Mouse (Mus musculus) ES-E14 (cell line): ENCODE measurements around the gene Megf11.

Source experiments
- CHD2 ChIP-seq: IDR thresholded peaks from 2 replicates; pipeline ENCODE4 v1.6.1; 2014; ENCODE audit warnings: mild to moderate bottlenecking, low read depth, low read length, inconsistent platforms
- HCFC1 ChIP-seq: IDR thresholded peaks from 2 replicates; pipeline ENCODE4 v1.6.1; 2012; ENCODE audit warnings: low read length, inconsistent platforms, borderline replicate concordance; ENCODE audit not compliant: insufficient read depth
- ZC3H11A ChIP-seq: IDR thresholded peaks from 2 replicates; pipeline ENCODE4 v1.6.1; 2012; ENCODE audit warnings: low read depth, mild to moderate bottlenecking, inconsistent platforms, low read length, borderline replicate concordance
- ZNF384 ChIP-seq: IDR thresholded peaks from 2 replicates; pipeline ENCODE4 v1.6.1; 2012; ENCODE audit warnings: low read depth, low read length, inconsistent platforms

DNA sequence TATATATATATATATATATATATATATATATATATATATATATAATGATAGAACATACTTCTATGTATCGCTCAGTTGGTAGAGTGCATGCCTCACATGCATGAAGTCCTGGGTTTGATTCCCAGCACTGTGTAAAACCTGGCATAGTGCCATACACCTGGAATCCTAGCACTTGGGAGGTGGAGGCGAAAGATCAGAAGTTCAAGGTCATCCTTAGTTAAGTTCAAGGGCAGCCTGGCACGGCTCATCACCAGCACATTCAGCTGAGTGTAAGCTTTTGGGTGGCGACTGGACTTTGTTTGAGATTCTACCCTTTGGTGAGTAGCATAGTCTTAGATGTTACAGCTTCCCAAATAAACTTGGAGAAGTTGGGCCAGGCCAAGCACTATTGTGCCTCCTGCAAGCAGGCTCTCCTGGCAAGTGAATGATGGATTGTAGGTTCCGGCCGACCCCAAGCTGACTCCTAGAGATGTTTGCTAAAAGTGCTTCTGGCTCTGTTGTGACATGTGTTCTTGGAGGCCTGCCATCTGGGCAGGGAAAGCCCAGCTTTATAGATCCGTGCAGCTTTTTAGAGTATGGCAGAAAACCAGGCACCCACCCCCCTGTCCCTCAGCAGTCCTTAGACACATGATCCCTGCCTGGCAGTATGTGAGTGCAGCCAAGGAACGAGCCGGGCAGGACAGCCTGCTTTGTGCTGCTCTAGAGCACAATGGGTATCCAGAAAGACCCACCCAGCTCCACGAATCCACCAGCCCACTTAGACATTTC is 2.2 kb upstream of the Megf11 start:
- no peak for TF ChIP-seq ZC3H11A
- TF ChIP-seq ZNF384, result no peak
- TF ChIP-seq HCFC1, result no peak
- no peak for TF ChIP-seq CHD2
